Mouse (Mus musculus) forebrain, embryonic 12.5 days (tissue): ENCODE results near the gene Trpc6. TPM values are rescaled to one million over a fixed set of nuclear protein-coding genes. Genes with fewer than 3 reads are reported as not detected.

Source experiments
- ATAC-seq: fragments of 200-750 bp; cut with Nextera tagmentation; 2 replicates; pipeline ENCODE4 v1.8.0; 2017; ENCODE audit warnings: moderate TSS enrichment; ENCODE audit not compliant: low FRiP score
- H3K27ac ChIP-seq: fragments of 300-500 bp; sonication (generic); 2 replicates; pipeline ENCODE4 v1.5.1; 2016; ENCODE audit warnings: mild to moderate bottlenecking
- H3K27me3 ChIP-seq: fragments of 300-500 bp; sonication (generic); 2 replicates; pipeline ENCODE4 v1.6.1; 2016; ENCODE audit warnings: mild to moderate bottlenecking
- H3K36me3 ChIP-seq: fragments of 300-500 bp; sonication (generic); replicated peaks from 2 replicates; pipeline ENCODE4 v1.6.1; 2016; ENCODE audit warnings: mild to moderate bottlenecking
- H3K4me1 ChIP-seq: fragments of 300-500 bp; sonication (generic); 2 replicates; pipeline ENCODE4 v1.6.1; 2016
- H3K4me2 ChIP-seq: fragments of 300-500 bp; sonication (generic); 2 replicates; pipeline ENCODE4 v1.6.1; 2016; ENCODE audit warnings: mild to moderate bottlenecking, moderate library complexity
- H3K4me3 ChIP-seq: fragments of 300-500 bp; sonication (generic); replicated peaks from 2 replicates; pipeline ENCODE4 v1.5.1; 2016; ENCODE audit warnings: mild to moderate bottlenecking
- H3K9ac ChIP-seq: fragments of 300-500 bp; sonication (generic); 2 replicates; pipeline ENCODE4 v1.6.1; 2016; ENCODE audit warnings: mild to moderate bottlenecking
- H3K9me3 ChIP-seq: fragments of 300-500 bp; sonication (generic); 2 replicates; pipeline ENCODE4 v1.6.1; 2016
- WGBS: fragments of 180-500 bp; shearing (Covaris S2); methylation state at CpG from one replicate; pipeline ENCODE4 v1.1.7; 2016; 5-methylcytosine and 5-hydroxymethylcytosine counted together
- polyA plus RNA-seq: library from polyadenylated mRNA; unstranded; fragments of >200 nt; fragmentation: Nextera tagmentation; extraction: Ambion mirVana; gene quantifications from 2 replicates; pipeline ENCODE4 v1.2.1, GENCODE M21; 2016

Gene Trpc6
- 0.86 and 1.1 TPM in 2 replicates for polyA plus RNA-seq

DNA sequence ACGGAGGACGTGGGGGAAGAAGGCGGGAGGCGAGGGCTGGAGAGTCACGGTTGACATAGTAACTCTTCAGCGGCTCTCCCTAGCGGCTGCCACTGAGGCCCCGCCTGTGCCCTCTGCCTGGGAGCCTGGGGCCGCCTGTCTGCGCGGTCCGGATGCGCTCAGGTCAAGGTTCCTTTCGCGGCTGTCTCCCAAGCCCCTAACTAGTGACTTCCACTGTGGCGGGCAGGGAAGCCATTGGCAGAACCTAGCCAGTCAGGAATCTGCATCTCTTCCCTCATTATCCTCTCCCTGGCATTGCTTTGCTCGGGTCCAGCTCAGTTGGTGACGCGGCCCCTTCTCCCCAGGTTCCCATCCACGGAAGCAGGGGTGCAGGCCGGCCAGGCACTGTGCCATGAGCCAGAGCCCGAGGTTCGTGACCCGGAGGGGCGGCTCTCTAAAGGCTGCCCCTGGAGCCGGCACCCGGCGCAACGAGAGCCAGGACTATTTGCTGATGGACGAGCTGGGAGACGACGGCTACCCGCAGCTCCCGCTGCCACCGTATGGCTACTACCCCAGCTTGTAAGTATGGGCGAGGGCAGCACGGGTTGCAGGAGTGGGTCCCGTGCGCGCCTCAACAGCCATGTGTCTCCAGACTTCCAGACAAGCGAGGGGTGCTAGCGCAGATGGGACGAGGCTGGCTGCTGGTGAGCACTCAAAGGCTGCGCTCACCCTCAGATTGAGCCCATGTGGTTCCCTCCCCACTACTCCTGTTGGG, at the start of gene Trpc6:
Gene Trpc6 (plus strand): TSS at position 102 of the 754 bp plus-strand sequence.
- Histone ChIP-seq H3K4me2 (peak within 1 kb of the TSS; percentile 97), H3K9me3 (no peaks in the 10 kb centered on the region), H3K27me3 (peaks cover 11% of the 10 kb centered on the region), H3K36me3 (no peaks in the 10 kb centered on the region), H3K4me3 (peak within 1 kb of the TSS; percentile 52), H3K4me1 (no peaks in the 10 kb centered on the region), H3K9ac (peak within 1 kb of the TSS; percentile 59), H3K27ac (no peak within 1 kb of the TSS)
- ATAC-seq = peak; percentile 87
- WGBS = under 1% methylated on average over 44 of the region's 44 CpGs

DNA sequence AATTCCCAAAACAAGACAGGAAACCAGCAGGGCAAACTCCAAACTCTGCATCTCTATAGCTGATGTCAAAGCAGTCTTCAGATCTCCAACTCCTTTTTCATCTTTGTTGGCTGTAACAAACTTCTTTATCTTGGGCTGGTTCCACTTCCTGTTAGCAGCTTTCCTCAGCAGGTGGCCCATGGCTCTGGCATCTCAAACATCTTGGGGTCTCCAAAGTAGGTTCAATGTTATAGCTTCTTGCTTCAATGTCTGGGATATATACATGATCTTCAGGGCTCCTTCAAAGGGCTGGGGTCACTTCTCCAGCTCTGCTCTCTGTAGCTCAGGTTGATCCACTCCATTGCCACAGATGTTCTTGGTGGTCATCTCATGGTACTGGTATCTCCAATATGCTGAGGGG, 23.0 kb upstream of the Trpc6 start:
- H3K9me3 ChIP-seq = no peaks in the 10 kb centered on the region
- no peak overlapping the region for H3K4me3 ChIP-seq
- no peaks in the 10 kb centered on the region for H3K27me3 ChIP-seq
- ATAC-seq = no peak
- H3K4me2 ChIP-seq = no peak overlapping the region
- H3K36me3 ChIP-seq = no peaks in the 10 kb centered on the region
- H3K9ac ChIP-seq = no peak overlapping the region
- H3K27ac ChIP-seq = no peak overlapping the region
- H3K4me1 ChIP-seq = no peaks in the 10 kb centered on the region

DNA sequence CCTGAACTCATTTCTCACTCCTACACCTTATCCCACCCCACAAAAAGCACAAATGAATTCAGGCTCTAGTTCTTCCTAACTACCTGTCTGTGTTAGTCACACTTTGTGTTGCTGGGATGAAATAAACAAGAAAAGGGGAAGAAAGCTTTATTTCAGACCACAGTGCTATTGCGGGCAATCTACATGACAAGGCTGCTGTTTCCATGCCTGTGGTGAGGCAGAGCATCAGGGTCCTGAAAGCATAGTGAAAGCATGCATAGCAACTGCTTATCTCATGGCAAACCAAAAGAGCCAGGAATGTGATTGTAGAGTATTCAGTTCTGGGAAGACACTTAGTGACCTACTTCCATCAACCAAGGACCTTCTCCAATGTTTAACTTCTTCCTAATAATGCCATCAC, 10.3 kb upstream of the Trpc6 start:
- ATAC-seq = no peak
- no peaks in the 10 kb centered on the region for H3K27me3 ChIP-seq
- H3K9ac ChIP-seq = no peak overlapping the region
- WGBS = 96% methylated on average over 1 of the region's 1 CpGs
- no peak overlapping the region for H3K4me2 ChIP-seq
- H3K36me3 ChIP-seq = no peaks in the 10 kb centered on the region
- no peaks in the 10 kb centered on the region for H3K9me3 ChIP-seq
- H3K27ac ChIP-seq = no peak overlapping the region
- no peaks in the 10 kb centered on the region for H3K4me1 ChIP-seq
- no peak overlapping the region for H3K4me3 ChIP-seq

DNA sequence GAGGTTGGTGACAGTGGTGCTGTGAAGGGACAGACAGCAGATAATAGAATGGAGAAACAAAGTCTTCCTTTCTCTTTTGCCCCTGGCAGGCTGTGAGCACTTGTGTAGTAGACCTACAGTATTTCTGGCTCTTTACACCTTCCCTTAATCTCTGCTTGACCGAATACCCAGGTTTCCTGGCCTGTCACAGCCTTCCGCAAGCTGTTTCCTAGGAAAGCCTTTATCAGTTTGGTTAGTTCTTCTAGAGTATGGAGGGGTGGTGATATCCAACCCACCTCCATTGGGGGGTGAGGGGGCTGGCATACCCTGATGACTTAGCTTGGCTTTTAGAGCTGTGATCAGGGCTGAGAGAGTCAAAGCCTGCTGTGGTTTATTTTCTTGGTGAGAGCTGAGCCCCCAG, 1.3 kb downstream of the Trpc6 start:
- Histone ChIP-seq H3K4me3 (no peak overlapping the region), H3K9me3 (no peaks in the 10 kb centered on the region), H3K36me3 (no peaks in the 10 kb centered on the region), H3K4me1 (no peaks in the 10 kb centered on the region), H3K27ac (no peak overlapping the region), H3K27me3 (peaks cover 11% of the 10 kb centered on the region), H3K9ac (no peak overlapping the region), H3K4me2 (no peak overlapping the region)
- 74% methylated on average over 2 of the region's 2 CpGs for WGBS
- ATAC-seq = no peak

DNA sequence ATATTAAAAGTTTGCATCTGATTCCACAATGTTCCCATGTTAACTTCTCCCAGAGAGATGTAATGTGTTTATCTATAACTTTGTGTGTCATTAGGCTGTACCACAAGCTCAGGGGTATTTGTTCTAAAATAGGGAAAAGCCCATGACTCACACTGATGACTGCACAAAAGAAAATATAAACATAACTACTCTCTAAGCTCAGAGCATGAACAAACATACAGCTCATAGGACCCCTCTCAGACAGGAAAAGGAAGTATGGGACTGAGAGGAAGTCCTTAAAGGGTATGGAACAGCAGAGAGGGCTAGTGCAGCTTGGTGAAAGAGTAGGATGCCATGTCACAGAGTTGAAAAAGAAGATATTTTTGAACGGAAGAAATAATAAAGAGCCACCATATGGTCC, 14.6 kb downstream of the Trpc6 start:
- WGBS = 69% methylated on average over 1 of the region's 1 CpGs
- Histone ChIP-seq H3K27me3 (no peaks in the 10 kb centered on the region), H3K4me2 (no peak overlapping the region), H3K9ac (no peak overlapping the region), H3K9me3 (no peaks in the 10 kb centered on the region), H3K36me3 (no peaks in the 10 kb centered on the region), H3K27ac (no peak overlapping the region), H3K4me3 (no peak overlapping the region), H3K4me1 (no peaks in the 10 kb centered on the region)
- ATAC-seq = no peak

DNA sequence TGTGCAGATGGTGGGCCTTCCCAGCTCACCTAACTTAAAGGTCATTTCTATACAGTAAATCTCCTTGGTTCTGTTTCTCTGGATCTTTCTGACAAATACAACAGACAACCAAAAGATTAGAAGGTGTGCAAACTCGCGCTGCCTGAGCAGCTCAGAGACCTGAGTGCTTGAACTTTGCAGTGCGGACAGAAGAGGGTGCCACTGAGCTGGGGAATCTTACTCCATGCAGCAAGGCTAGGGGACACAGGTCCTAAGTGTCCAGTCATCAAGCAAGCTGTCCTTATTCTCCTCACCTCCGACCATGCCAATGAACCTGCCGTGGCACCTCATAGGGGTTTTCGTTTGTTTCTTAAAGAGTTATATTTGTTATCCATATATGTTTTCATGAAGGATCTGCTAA, 48.7 kb downstream of the Trpc6 start:
- H3K27me3 ChIP-seq = no peaks in the 10 kb centered on the region
- H3K4me1 ChIP-seq = no peaks in the 10 kb centered on the region
- H3K9me3 ChIP-seq = no peaks in the 10 kb centered on the region
- no peaks in the 10 kb centered on the region for H3K36me3 ChIP-seq
- H3K27ac ChIP-seq = no peak overlapping the region
- ATAC-seq = no peak
- no peak overlapping the region for H3K4me2 ChIP-seq
- no peak overlapping the region for H3K9ac ChIP-seq
- WGBS = 47% methylated on average over 6 of the region's 6 CpGs
- H3K4me3 ChIP-seq = no peak overlapping the region

DNA sequence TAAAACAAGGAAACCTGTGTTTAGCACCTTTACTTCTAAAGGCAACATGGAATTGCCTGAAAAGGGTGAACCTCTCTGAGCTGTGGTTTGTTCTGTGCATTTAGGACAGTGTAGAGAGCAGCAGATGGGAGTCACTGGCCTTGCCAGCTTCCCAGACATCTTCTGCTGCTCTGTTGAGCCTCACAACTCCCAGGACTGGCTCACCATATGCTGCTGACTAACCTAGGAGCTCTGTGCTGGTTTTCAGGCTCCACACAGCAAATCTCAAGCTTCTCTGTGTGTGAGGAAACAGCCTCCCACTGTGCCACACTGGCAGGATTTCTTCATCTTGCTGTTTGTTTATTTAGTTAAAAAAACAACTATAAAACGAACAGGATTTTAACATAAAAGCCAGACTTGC, 53.1 kb downstream of the Trpc6 start:
- Histone ChIP-seq H3K36me3 (no peaks in the 10 kb centered on the region), H3K27me3 (no peaks in the 10 kb centered on the region), H3K4me3 (no peak overlapping the region), H3K9ac (no peak overlapping the region), H3K27ac (no peak overlapping the region), H3K4me1 (no peaks in the 10 kb centered on the region), H3K9me3 (no peaks in the 10 kb centered on the region), H3K4me2 (no peak overlapping the region)
- 51% methylated on average over 1 of the region's 1 CpGs for WGBS
- no peak for ATAC-seq

DNA sequence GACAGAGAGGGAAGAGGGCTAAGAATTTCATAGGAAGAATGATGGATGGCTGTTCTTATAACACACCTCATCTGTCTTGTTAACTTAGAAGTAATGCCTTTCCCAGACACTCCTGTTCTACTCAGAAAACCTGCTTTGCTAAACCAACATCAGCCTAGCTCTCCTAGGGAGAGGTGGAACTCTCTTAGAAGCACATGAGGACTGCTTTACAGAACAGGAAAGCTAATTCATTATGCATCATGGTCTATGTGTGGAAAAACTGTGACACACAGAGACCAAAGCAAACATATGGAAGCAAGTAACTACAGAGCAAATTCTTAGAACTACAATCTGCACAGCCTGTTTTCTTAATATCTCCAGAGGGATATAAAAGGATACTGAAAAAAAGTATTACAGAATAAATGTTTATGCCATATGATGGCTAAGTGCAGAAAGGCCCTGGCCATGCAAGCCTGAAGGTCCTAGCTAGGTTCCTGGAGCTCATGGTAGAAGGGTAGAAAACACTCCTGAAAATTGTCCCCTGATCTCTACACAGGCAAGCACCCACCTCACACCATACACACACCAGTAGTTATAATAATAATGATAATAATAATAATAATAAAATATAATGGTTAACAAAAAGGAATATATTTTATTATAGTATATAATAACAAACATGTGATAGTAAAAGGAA, 63.0 kb downstream of the Trpc6 start:
- Histone ChIP-seq H3K36me3 (no peaks in the 10 kb centered on the region), H3K27me3 (no peaks in the 10 kb centered on the region), H3K9me3 (no peaks in the 10 kb centered on the region), H3K27ac (no peak overlapping the region), H3K4me3 (no peak overlapping the region), H3K4me2 (no peak overlapping the region), H3K9ac (no peak overlapping the region), H3K4me1 (no peaks in the 10 kb centered on the region)
- no peak for ATAC-seq

DNA sequence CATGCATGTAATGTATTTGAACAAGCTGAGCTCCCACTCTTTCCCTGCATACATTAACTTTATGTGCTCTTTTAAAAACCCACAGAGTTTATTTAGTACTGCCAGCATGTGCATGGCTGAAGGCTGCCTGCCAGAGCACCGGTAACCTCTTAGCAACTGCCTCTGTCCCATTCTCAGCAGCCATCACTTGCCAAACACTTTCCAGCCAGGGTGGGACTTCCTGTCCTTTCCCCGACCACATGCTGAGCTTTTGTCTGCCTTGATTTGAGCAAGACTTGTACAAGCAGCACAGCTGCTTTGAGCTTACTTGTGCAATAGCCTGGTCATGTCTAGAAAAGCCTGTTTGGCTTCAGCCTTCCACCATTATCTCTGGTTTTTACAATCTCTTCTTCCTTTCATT, 90.4 kb downstream of the Trpc6 start:
- no peaks in the 10 kb centered on the region for H3K4me1 ChIP-seq
- H3K4me3 ChIP-seq = no peak overlapping the region
- H3K27ac ChIP-seq = no peak overlapping the region
- no peak overlapping the region for H3K9ac ChIP-seq
- no peak for ATAC-seq
- no peak overlapping the region for H3K4me2 ChIP-seq
- 46% methylated on average over 2 of the region's 2 CpGs for WGBS
- no peaks in the 10 kb centered on the region for H3K27me3 ChIP-seq
- H3K9me3 ChIP-seq = no peaks in the 10 kb centered on the region
- no peaks in the 10 kb centered on the region for H3K36me3 ChIP-seq

DNA sequence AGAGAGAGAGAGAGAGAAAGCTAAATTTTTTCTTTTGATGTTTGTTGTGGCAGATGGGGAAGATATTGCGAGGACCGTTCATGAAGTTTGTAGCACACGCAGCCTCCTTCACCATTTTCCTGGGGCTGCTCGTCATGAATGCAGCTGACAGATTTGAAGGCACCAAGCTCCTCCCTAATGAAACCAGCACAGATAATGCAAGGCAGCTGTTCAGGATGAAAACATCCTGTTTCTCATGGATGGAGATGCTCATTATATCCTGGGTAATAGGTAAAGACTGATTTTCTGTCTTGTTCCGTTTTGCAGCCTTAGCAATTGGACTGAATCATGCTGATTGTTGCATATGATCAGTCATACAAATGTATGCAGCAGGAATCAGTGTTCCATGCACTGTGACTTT, 99.5 kb downstream of the Trpc6 start:
- ATAC-seq = no peak
- no peak overlapping the region for H3K4me2 ChIP-seq
- no peak overlapping the region for H3K9ac ChIP-seq
- no peaks in the 10 kb centered on the region for H3K36me3 ChIP-seq
- H3K4me1 ChIP-seq = no peaks in the 10 kb centered on the region
- WGBS = 81% methylated on average over 5 of the region's 5 CpGs
- no peaks in the 10 kb centered on the region for H3K27me3 ChIP-seq
- H3K27ac ChIP-seq = no peak overlapping the region
- H3K4me3 ChIP-seq = no peak overlapping the region
- no peaks in the 10 kb centered on the region for H3K9me3 ChIP-seq

DNA sequence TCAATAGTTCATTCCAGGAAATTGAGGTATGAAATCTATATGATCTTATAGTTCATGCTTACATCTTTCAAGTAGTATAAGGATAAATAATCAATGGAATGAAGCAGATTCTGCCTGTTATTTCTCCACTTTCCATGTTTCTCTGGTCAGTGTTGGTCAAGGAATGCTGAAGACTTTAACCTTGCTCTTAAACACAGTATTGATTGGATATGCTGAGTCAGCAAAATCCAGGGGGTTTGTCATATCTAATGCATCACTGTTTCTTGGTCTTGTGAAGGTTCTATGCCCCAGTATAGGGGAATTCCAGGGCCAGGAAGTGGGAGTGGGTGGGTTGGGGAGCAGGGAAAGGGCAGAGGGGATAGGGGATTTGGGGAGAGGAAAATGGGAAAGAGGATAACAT, 111.4 kb downstream of the Trpc6 start:
- no peaks in the 10 kb centered on the region for H3K9me3 ChIP-seq
- no peak overlapping the region for H3K27ac ChIP-seq
- no peak overlapping the region for H3K9ac ChIP-seq
- H3K4me2 ChIP-seq = no peak overlapping the region
- H3K27me3 ChIP-seq = no peaks in the 10 kb centered on the region
- H3K36me3 ChIP-seq = no peaks in the 10 kb centered on the region
- H3K4me1 ChIP-seq = no peaks in the 10 kb centered on the region
- H3K4me3 ChIP-seq = no peak overlapping the region
- no peak for ATAC-seq

DNA sequence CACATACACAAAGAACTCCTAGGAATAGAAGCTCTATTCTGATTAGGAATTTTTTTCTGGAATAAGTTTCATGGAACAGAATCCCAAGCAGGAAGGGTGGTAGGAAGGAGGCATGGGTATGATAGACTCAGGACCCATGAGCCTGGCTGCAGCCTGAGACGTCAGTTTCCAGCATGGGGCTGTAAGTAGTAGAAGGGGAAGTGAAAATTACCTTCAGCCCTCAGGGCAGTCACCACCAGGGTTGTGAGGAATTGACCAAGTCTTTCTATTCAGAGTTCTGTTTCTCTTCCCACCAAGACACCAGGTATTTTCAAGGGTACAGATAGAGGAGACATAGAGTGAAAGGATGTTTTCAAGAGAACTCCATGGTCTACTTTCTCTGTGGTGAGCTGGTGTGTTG, 129.0 kb downstream of the Trpc6 start:
- no peak for ATAC-seq
- Histone ChIP-seq H3K4me2 (no peak overlapping the region), H3K9ac (no peak overlapping the region), H3K4me3 (no peak overlapping the region), H3K36me3 (no peaks in the 10 kb centered on the region), H3K4me1 (no peaks in the 10 kb centered on the region), H3K9me3 (no peaks in the 10 kb centered on the region), H3K27me3 (no peaks in the 10 kb centered on the region), H3K27ac (no peak overlapping the region)
- 70% methylated on average over 1 of the region's 1 CpGs for WGBS

DNA sequence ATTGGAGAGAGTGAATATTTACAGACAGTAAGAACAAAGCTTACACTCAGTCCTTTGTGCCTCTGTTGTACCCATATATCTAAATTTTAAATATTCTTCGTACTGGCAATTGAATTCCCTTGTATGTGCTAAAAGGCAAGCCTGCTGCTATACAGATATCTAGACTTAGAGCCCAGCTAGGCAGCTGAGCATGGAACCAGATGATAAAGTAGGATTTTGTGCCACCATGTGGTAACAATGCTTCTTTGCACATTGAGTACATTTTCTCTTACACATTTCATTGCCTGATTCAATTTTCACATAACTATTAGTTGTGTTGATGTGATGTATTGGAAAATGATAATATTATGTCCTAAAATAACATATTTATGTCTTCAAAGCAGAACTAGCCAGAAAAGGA, 132.7 kb downstream of the Trpc6 start:
- Histone ChIP-seq H3K4me1 (no peaks in the 10 kb centered on the region), H3K9ac (no peak overlapping the region), H3K27me3 (no peaks in the 10 kb centered on the region), H3K36me3 (no peaks in the 10 kb centered on the region), H3K4me2 (no peak overlapping the region), H3K4me3 (no peak overlapping the region), H3K9me3 (no peaks in the 10 kb centered on the region), H3K27ac (no peak overlapping the region)
- 61% methylated on average over 1 of the region's 1 CpGs for WGBS
- 0 out of 2 replicates have a peak, but pooled peaks have one; percentile 36 for ATAC-seq
